Mouse (Mus musculus) CD8-positive naive resting alpha-beta T cell, adult 2 months (primary cell): ENCODE results near the gene Hoxa3.

ENCODE experiments used
- DNase-seq, 2 experiments: peaks; one replicate each; pipeline ENCODE4 v3.0.0; 2022; ENCODE audit warnings: low read depth in 2 of 2, low spot score in 2 of 2

Gene Hoxa3

GRCm38 (mm10) chr6:52246916-52247315, 33.8 kb upstream of the Hoxa3 start:
- DNase-seq = no peak

- DNase-seq = no peak
These were observed 33.3 kb upstream of the Hoxa3 start for GRCm38 (mm10) chr6:52246403-52246803.

- DNase-seq = no peak
These were observed 32.6 kb upstream of the Hoxa3 start, which contains the start of gene Hoxa11 for GRCm38 (mm10) chr6:52245757-52246142. Hoxa11 (minus strand) TSS chr6:52245810.

GRCm38 (mm10) chr6:52245040-52245756, 32.1 kb upstream of the Hoxa3 start:
- no peak for DNase-seq

- DNase-seq = no peak
These were observed 31.4 kb upstream of the Hoxa3 start for GRCm38 (mm10) chr6:52244471-52245039.

- no peak for DNase-seq
These were observed 30.6 kb upstream of the Hoxa3 start for GRCm38 (mm10) chr6:52243681-52244121.

GRCm38 (mm10) chr6:52242801-52243332, 29.7 kb upstream of the Hoxa3 start:
- DNase-seq = no peak

GRCm38 (mm10) chr6:52241001-52241621, 28.0 kb upstream of the Hoxa3 start:
- no peak for DNase-seq

- peak; percentile 72 to 75 for DNase-seq
These were observed 27.4 kb upstream of the Hoxa3 start, which contains the start of gene Hoxa10 for GRCm38 (mm10) chr6:52240389-52241000. Hoxa10 (minus strand) TSS chr6:52240854.

- no peak for DNase-seq
These were observed 26.7 kb upstream of the Hoxa3 start for GRCm38 (mm10) chr6:52239625-52240388.

- no peak for DNase-seq
These were observed 25.8 kb upstream of the Hoxa3 start for GRCm38 (mm10) chr6:52238976-52239375.

- no peak for DNase-seq
These were observed 25.0 kb upstream of the Hoxa3 start for GRCm38 (mm10) chr6:52238155-52238545.

- no peak for DNase-seq
These were observed 24.4 kb upstream of the Hoxa3 start for GRCm38 (mm10) chr6:52237346-52238154.

GRCm38 (mm10) chr6:52236806-52237205, 23.7 kb upstream of the Hoxa3 start:
- no peak for DNase-seq

- no peak for DNase-seq
These were observed 22.7 kb upstream of the Hoxa3 start for GRCm38 (mm10) chr6:52235866-52236265.

GRCm38 (mm10) chr6:52235267-52235666, 22.1 kb upstream of the Hoxa3 start:
- no peak for DNase-seq

- DNase-seq = no peak
These were observed 21.4 kb upstream of the Hoxa3 start for GRCm38 (mm10) chr6:52234428-52235140.

GRCm38 (mm10) chr6:52233546-52234427, 20.7 kb upstream of the Hoxa3 start:
- DNase-seq = no peak
